Mouse (Mus musculus): ENCODE data around the gene Mrps34.

DNA sequence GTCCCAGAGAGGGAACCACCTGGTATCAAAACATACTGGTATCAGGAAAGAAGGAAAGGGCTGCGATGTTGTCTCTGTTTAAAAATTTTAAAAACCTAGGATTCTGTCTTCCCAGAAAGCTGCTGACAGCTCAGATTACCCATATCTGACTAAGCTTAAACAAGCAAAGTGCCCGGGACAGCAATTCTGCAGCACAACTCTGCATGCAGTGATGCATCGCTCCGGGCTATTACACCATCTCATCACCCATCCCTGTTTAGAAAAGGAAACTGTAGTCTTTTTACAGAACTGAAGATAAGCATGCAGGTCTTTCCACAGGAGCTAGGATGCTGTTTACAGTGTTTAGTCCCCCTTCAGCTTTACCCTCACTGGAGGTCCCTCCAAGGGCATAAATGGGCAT is 40.0 kb downstream of the Mrps34 start:
- no peak for TF ChIP-seq POLR2A (IDR thresholded peaks at IDR 0.05; ENCODE audit: low read depth, low read length)
- no peak for TF ChIP-seq RAD21 (IDR thresholded peaks at IDR 0.05; ENCODE audit: low read depth, low read length)
- TF ChIP-seq MAFK (IDR thresholded peaks at IDR 0.05; ENCODE audit: insufficient replicate concordance, low read length) = no peak
- TF ChIP-seq TCF12 (IDR thresholded peaks at IDR 0.05; ENCODE audit: low read depth, low read length) = no peak
- TF ChIP-seq ZNF384 (IDR thresholded peaks at IDR 0.05; ENCODE audit: low read depth, low read length) = no peak
- TF ChIP-seq CTCF (conservative IDR thresholded peaks at IDR 0.05 in 1 of 2, IDR thresholded peaks at IDR 0.05 in 1 of 2; ENCODE audit: low read depth in 2 of 2, low read length in 2 of 2) = no peak
- TF ChIP-seq POLR2AphosphoS2 (IDR thresholded peaks at IDR 0.05; ENCODE audit: low read depth, low read length) = no peak
- no peak for TF ChIP-seq TBP (conservative IDR thresholded peaks at IDR 0.05; ENCODE audit: low read depth, low read length)
- no peak for TF ChIP-seq UBTF (IDR thresholded peaks at IDR 0.05; ENCODE audit: low read depth, low read length)
